Mouse (Mus musculus) heart, adult 2 months (tissue): ENCODE results near the gene Snrpd3. TPM values are rescaled to one million over a fixed set of nuclear protein-coding genes. Genes with fewer than 3 reads are reported as not detected.

Experiments used
- DNase-seq, 2 experiments: peaks; one replicate each; pipeline ENCODE4 v3.0.0; 2021
- H3K27ac ChIP-seq: fragments of 200-600 bp; 2 replicates; pipeline ENCODE4 v1.8.1; 2022
- H3K27me3 ChIP-seq: fragments of 200-500 bp; 2 replicates; pipeline ENCODE4 v1.6.1; 2012; ENCODE audit warnings: mild to moderate bottlenecking, low read length, inconsistent platforms, mixed read lengths; ENCODE audit not compliant: control insufficient read depth, insufficient read depth
- H3K36me3 ChIP-seq: fragments of 200-500 bp; 2 replicates; pipeline ENCODE4 v1.6.1; 2012; ENCODE audit warnings: low read length, inconsistent platforms; ENCODE audit not compliant: control insufficient read depth, insufficient read depth
- H3K4me1 ChIP-seq: fragments of 200-500 bp; 2 replicates; pipeline ENCODE4 v1.6.1; 2011; ENCODE audit warnings: low read length; ENCODE audit not compliant: control insufficient read depth, insufficient read depth
- H3K4me3 ChIP-seq: fragments of 200-600 bp; 2 replicates; pipeline ENCODE4 v1.8.1; 2022
- H3K79me2 ChIP-seq: fragments of 200-500 bp; replicated peaks from 2 replicates; pipeline ENCODE4 v1.6.1; 2012; ENCODE audit warnings: mild to moderate bottlenecking, inconsistent platforms, low read length, moderate library complexity, mixed read lengths; ENCODE audit not compliant: control insufficient read depth, insufficient read depth
- H3K9ac ChIP-seq: fragments of 200-500 bp; 2 replicates; pipeline ENCODE4 v1.6.1; 2012; ENCODE audit warnings: low read depth, mild to moderate bottlenecking, control low read depth, inconsistent platforms, low read length, mixed read lengths
- CTCF ChIP-seq: fragments of 200-600 bp; IDR thresholded peaks from 2 replicates; pipeline ENCODE4 v1.8.1; 2022; ENCODE audit warnings: antibody characterized with exemption, mild to moderate bottlenecking, moderate library complexity
- EP300 ChIP-seq: fragments of 200-500 bp; IDR thresholded peaks from 2 replicates; pipeline ENCODE4 v1.6.1; 2011; ENCODE audit warnings: low read depth, low read length, control low read depth; ENCODE audit not compliant: insufficient read depth
- POLR2A ChIP-seq: fragments of 200-500 bp; IDR thresholded peaks from 2 replicates; pipeline ENCODE4 v1.6.1; 2011; ENCODE audit warnings: mild to moderate bottlenecking, low read depth, low read length, control low read depth; ENCODE audit not compliant: insufficient read depth
- WGBS: fragments of 180-500 bp; shearing (Covaris S2); methylation state at CpG from one replicate; pipeline ENCODE4 v1.1.7; 2018; 5-methylcytosine and 5-hydroxymethylcytosine counted together
- intact Hi-C: fragments of 180-260 bp; cut with DNase I; formaldehyde crosslinking; loops from one replicate; pipeline ENCODE4 v1.15.1; 2025
- polyA plus RNA-seq: library from polyadenylated mRNA; depleted of rRNA; stranded (reverse); fragments of >200 nt; gene quantifications from 2 replicates; pipeline ENCODE4 v1.2.3, GENCODE M21; 2012
- total RNA-seq, 2 experiments: library from RNA; stranded (reverse); gene quantifications; 2 replicates each; pipeline ENCODE4 v1.2.3; 2021

The Snrpd3 gene
- total and polyA plus RNA-seq, 3 experiments, result 20.8 to 65.8 (median 61.1) TPM

DNA sequence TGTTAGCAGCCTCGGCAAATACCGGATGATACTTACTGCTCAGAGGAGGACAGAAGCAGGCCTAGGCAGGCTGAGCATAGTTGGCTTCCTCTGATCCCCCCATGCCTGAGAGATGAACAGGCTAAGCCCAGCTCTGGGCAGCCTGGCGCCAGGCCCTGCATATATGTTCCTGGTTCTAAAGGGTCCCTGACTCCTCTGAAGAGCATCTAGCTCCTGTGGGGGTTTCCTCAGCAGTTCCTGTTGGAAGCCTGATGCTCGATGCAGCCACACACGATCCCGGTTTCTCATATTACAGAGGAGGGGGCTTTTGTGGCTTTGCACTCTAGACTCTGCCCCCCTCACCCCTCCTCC, 43.2 kb downstream of the Snrpd3 start:
- Histone ChIP-seq H3K4me3 (no peak overlapping the region; the same call in 1 of the 2 replicates), H3K9ac (no peak overlapping the region; the same call in 1 of the 2 replicates), H3K36me3 (no peaks in the 10 kb centered on the region), H3K27ac (no peak overlapping the region), H3K27me3 (peaks cover 3% of the 10 kb centered on the region; the same call in 1 of the 2 replicates), H3K4me1 (peaks cover 4% of the 10 kb centered on the region), H3K79me2 (no peaks in the 10 kb centered on the region)
- intact Hi-C loops, result no loop called here
- TF ChIP-seq EP300 (no peak), POLR2A (no peak), CTCF (no peak)
- WGBS, result 30% methylated on average over 6 of the region's 6 CpGs
- DNase-seq, result no peak

DNA sequence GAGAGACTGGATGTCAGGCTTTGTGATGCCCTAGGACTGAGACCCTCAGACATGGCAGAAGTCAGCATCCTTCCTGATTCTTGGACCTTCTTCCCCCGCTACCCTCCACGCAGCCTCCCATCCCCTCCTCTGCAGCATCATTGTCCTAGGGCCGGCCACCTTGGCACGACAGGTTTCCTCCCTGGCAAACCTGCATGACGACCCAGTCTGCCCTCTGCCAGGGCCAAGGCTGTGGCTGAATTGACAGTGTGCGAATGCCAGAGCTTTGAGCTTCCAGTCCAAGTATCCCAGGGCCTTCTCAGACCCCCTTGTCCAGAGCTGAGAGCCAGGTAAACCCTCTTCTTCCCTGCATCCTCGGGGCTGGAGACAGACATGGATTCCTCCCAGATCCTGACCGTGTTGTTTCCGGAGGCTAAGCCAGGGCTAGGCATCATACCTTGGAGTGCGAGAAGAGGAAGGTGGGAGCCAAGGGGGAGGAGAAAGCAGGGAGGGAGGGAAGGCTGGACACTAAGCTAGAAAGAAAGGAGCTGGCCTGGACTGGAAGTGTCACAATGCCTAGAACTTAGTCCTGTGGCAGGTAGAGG, 43.8 kb downstream of the Snrpd3 start, which contains the start of gene Ggt1:
TSS of gene Ggt1 (plus strand) at position 534 of the 584 bp plus-strand sequence.
- no peak for DNase-seq
- TF ChIP-seq EP300, result no peak
- TF ChIP-seq POLR2A, result no peak
- TF ChIP-seq CTCF, result no peak
- intact Hi-C loops, result no loop called here
- Histone ChIP-seq H3K27ac (no peak within 1 kb of the TSS), H3K36me3 (no peaks in the 10 kb centered on the region), H3K9ac (no peak within 1 kb of the TSS), H3K27me3 (peaks cover 3% of the 10 kb centered on the region; the same call in 1 of the 2 replicates), H3K4me1 (peaks cover 4% of the 10 kb centered on the region), H3K4me3 (no peak within 1 kb of the TSS; the same call in 1 of the 2 replicates), H3K79me2 (no peaks in the 10 kb centered on the region)
- WGBS, result 58% methylated on average over 10 of the region's 10 CpGs

DNA sequence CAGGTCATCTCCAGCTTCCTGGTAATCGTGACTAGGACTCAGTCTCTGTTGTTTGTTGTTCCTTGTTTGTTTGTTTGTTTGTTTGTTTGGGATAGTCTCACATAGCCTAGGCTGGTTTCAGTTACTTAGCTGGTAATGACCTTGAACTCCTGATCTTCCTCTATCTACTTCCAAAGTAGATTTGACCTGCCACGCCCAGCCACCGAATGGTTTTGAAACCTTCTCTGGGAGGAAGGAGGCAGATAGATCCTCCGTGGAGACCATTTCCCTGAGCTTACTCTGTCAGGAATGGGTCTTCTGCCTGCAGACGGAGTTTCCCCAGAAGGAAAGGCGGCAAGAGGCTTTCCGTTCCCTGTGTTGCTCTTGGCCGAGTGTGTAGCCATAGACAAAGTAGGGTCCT, 45.2 kb downstream of the Snrpd3 start:
- Histone ChIP-seq H3K79me2 (no peaks in the 10 kb centered on the region), H3K9ac (no peak overlapping the region), H3K4me3 (no peak overlapping the region), H3K27me3 (peaks cover 3% of the 10 kb centered on the region; the same call in 1 of the 2 replicates), H3K4me1 (peaks cover 4% of the 10 kb centered on the region), H3K27ac (no peak overlapping the region), H3K36me3 (no peaks in the 10 kb centered on the region)
- intact Hi-C loops, result no loop called here
- DNase-seq, result no peak
- WGBS, result 71% methylated on average over 8 of the region's 8 CpGs
- TF ChIP-seq POLR2A (no peak), EP300 (no peak), CTCF (no peak)

DNA sequence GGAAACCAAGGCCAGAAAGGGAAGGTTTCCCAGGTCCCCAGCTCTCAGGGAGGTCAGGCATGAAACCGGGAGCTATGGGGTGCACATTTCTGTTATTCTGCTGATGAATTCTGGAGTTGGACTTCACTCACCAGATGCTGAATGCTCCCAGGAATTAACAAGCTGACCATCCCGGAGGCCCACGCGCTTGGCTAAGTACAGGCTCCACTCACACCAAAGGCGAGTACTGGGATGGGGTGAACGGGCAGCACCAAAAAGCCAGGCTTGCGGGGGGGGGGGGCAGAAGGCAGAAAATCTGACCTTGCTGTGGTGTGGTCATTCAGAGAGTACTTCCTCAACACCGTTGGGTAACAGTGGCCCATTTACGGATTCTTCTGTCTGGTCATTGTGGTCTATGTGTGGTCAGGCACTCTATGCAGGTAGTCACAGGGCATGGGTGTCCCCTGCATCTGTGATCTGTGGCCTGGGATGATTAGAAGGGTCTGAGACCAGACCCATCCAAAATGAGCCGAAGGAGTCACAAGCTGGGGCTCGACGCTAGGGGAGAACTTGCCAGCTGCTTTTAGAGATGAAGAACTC, 47.4 kb downstream of the Snrpd3 start:
- intact Hi-C loops, result no loop called here
- TF ChIP-seq EP300 (no peak), CTCF (no peak), POLR2A (no peak)
- no peak for DNase-seq
- 85% methylated on average over 12 of the region's 12 CpGs for WGBS
- no peak overlapping the region for H3K27ac ChIP-seq
- peaks cover 3% of the 10 kb centered on the region; the same call in 1 of the 2 replicates for H3K27me3 ChIP-seq
- H3K4me3 ChIP-seq, result no peak overlapping the region
- H3K4me1 ChIP-seq, result peaks cover 3% of the 10 kb centered on the region; the same call in 1 of the 2 replicates
- H3K36me3 ChIP-seq, result no peaks in the 10 kb centered on the region
- H3K9ac ChIP-seq, result no peak overlapping the region
- no peaks in the 10 kb centered on the region for H3K79me2 ChIP-seq

DNA sequence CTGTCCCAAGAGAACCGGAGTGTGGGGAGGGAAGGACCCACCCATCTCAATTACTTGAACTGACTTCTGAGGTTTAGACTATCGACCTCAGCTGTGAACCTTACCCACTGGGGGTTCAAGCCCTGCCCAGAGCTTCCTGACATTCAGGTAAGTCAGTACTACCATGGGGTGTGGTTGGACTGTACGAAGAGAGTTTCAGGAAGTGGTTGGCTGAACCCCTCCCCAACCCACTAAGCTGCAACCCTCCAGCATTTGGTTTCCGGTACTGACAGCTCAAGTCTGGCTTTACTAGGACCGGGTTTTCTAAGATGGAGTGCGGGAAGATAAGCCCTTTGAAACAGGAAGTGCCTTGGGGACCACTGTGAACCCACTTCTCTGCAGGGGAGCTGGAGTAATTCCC, 48.1 kb downstream of the Snrpd3 start:
- DNase-seq, result peak in 1 of 2 experiments; percentile 35
- H3K4me3 ChIP-seq, result no peak overlapping the region
- peaks cover under 1% of the 10 kb centered on the region; the same call in 1 of the 2 replicates for H3K4me1 ChIP-seq
- 49% methylated on average over 6 of the region's 6 CpGs for WGBS
- TF ChIP-seq CTCF, result no peak
- TF ChIP-seq EP300, result no peak
- no peak for TF ChIP-seq POLR2A
- no peak overlapping the region for H3K27ac ChIP-seq
- no peaks in the 10 kb centered on the region for H3K36me3 ChIP-seq
- no peak overlapping the region for H3K9ac ChIP-seq
- intact Hi-C loops, result no loop called here
- H3K27me3 ChIP-seq, result no peaks in the 10 kb centered on the region
- no peaks in the 10 kb centered on the region; the same call in 1 of the 2 replicates for H3K79me2 ChIP-seq

DNA sequence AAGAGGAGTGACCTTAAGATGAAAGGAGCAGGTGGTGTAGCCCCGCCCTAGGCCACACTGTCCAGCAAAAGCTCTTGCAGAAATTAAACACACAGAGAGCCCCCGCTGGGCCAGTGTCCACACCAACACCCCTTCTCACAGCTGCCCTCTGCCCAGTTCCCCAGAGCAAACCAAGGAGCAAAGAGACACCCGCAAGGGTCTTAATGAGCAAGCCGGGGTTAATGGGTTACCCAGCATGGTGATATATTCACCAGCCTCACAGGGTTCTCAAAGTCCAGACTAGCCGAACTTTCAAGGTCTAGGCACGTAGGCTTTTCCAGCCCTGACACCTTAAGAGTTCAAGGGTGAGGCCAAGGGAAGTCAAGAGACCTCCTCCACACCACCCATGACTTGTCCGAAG, 48.6 kb downstream of the Snrpd3 start:
- H3K4me1 ChIP-seq, result no peaks in the 10 kb centered on the region
- no peaks in the 10 kb centered on the region for H3K27me3 ChIP-seq
- H3K9ac ChIP-seq, result no peak overlapping the region
- no peak for DNase-seq
- intact Hi-C loops, result no loop called here
- H3K4me3 ChIP-seq, result no peak overlapping the region
- 79% methylated on average over 7 of the region's 7 CpGs for WGBS
- H3K27ac ChIP-seq, result no peak overlapping the region
- TF ChIP-seq CTCF (no peak), EP300 (no peak), POLR2A (no peak)
- no peaks in the 10 kb centered on the region for H3K36me3 ChIP-seq
- H3K79me2 ChIP-seq, result no peaks in the 10 kb centered on the region; the same call in 1 of the 2 replicates
